Mouse (Mus musculus) thymus, adult 2 months (tissue): ENCODE measurements around the gene Gm12216. TPM values are rescaled to one million over a fixed set of nuclear protein-coding genes. Genes with fewer than 3 reads are reported as not detected.

ENCODE experiments used
- DNase-seq: peaks from one replicate; pipeline ENCODE4 v3.0.0; 2021
- H3K27ac ChIP-seq: fragments of 200-500 bp; 2 replicates; pipeline ENCODE4 v1.5.1; 2012; ENCODE audit warnings: low read length, control low read depth; ENCODE audit not compliant: control insufficient read depth, insufficient read depth
- H3K27me3 ChIP-seq: fragments of 200-500 bp; 2 replicates; pipeline ENCODE4 v1.6.1; 2012; ENCODE audit warnings: mild to moderate bottlenecking, low read length, moderate library complexity, mixed read lengths; ENCODE audit not compliant: control insufficient read depth, insufficient read depth
- H3K36me3 ChIP-seq: fragments of 200-500 bp; 2 replicates; pipeline ENCODE4 v1.6.1; 2012; ENCODE audit warnings: mild to moderate bottlenecking, low read length, moderate library complexity; ENCODE audit not compliant: control insufficient read depth, insufficient read depth
- H3K4me1 ChIP-seq: fragments of 200-500 bp; replicated peaks from 2 replicates; pipeline ENCODE4 v1.6.1; 2012; ENCODE audit warnings: low read length; ENCODE audit not compliant: control insufficient read depth, insufficient read depth
- H3K4me3 ChIP-seq: fragments of 200-500 bp; 2 replicates; pipeline ENCODE4 v1.5.1; 2012; ENCODE audit warnings: mild to moderate bottlenecking, low read length, control low read depth, moderate library complexity; ENCODE audit not compliant: control insufficient read depth, insufficient read depth
- CTCF ChIP-seq: fragments of 200-500 bp; IDR thresholded peaks from 2 replicates; pipeline ENCODE4 v1.5.1; 2012; ENCODE audit warnings: mild to moderate bottlenecking, control low read depth, low read length, moderate library complexity, borderline replicate concordance; ENCODE audit not compliant: control insufficient read depth, poor library complexity, insufficient read depth; ENCODE audit errors: extremely low read depth
- POLR2A ChIP-seq: fragments of 200-500 bp; IDR thresholded peaks from 2 replicates; pipeline ENCODE4 v1.6.1; 2012; ENCODE audit warnings: mild to moderate bottlenecking, low read length, control low read depth, moderate library complexity; ENCODE audit not compliant: control insufficient read depth, poor library complexity, insufficient read depth; ENCODE audit errors: extremely low read depth
- WGBS: fragments of 180-500 bp; shearing (Covaris S2); methylation state at CpG from one replicate; pipeline ENCODE4 v1.1.7; 2018; 5-methylcytosine and 5-hydroxymethylcytosine counted together
- polyA plus RNA-seq: library from polyadenylated mRNA; depleted of rRNA; stranded (reverse); fragments of >200 nt; gene quantifications from 2 replicates; pipeline ENCODE4 v1.2.3, GENCODE M21; 2012

Gene Gm12216
- polyA plus RNA-seq, 1 experiment = 11.1 TPM

GRCm38 (mm10) chr11:53769185-53769576, 89.9 kb downstream of the Gm12216 start:
- TF ChIP-seq POLR2A = no peak
- no peak for TF ChIP-seq CTCF
- no peaks in the 10 kb centered on the region for H3K27me3 ChIP-seq
- peak overlapping the region; percentile 32; the same call in 1 of the 2 replicates for H3K4me3 ChIP-seq
- peaks cover 16% of the 10 kb centered on the region for H3K36me3 ChIP-seq
- 62% methylated on average over 12 of the region's 12 CpGs for WGBS
- no peak for DNase-seq
- peak overlapping the region; percentile 57 for H3K27ac ChIP-seq
- peaks cover 41% of the 10 kb centered on the region for H3K4me1 ChIP-seq

- Histone ChIP-seq H3K27me3 (no peaks in the 10 kb centered on the region), H3K36me3 (peaks cover 10% of the 10 kb centered on the region), H3K27ac (peak overlapping the region; percentile 57; the same call in 1 of the 2 replicates), H3K4me3 (no peak overlapping the region), H3K4me1 (peaks cover 41% of the 10 kb centered on the region)
- TF ChIP-seq CTCF = no peak
- no peak for TF ChIP-seq POLR2A
- no peak for DNase-seq
- 63% methylated on average over 13 of the region's 13 CpGs for WGBS
These were observed 90.5 kb downstream of the Gm12216 start for GRCm38 (mm10) chr11:53768422-53769184.

- no peak for TF ChIP-seq CTCF
- no peak for TF ChIP-seq POLR2A
- no peak for DNase-seq
- WGBS = 91% methylated on average over 5 of the region's 5 CpGs
- no peaks in the 10 kb centered on the region for H3K36me3 ChIP-seq
- H3K4me1 ChIP-seq = peaks cover 35% of the 10 kb centered on the region
- peak overlapping the region; percentile 93; the same call in 1 of the 2 replicates for H3K27ac ChIP-seq
- H3K27me3 ChIP-seq = no peaks in the 10 kb centered on the region
- H3K4me3 ChIP-seq = no peak overlapping the region
These were observed 94.5 kb downstream of the Gm12216 start for GRCm38 (mm10) chr11:53764581-53764980.

GRCm38 (mm10) chr11:53763496-53764140, 95.4 kb downstream of the Gm12216 start:
- Histone ChIP-seq H3K36me3 (no peaks in the 10 kb centered on the region), H3K4me1 (peaks cover 29% of the 10 kb centered on the region), H3K27ac (peak overlapping the region; percentile 93), H3K4me3 (peak overlapping the region; percentile 55), H3K27me3 (no peaks in the 10 kb centered on the region)
- DNase-seq = peak; percentile 92
- under 1% methylated on average over 33 of the region's 33 CpGs for WGBS
- TF ChIP-seq CTCF (no peak), POLR2A (peak; percentile 74)

GRCm38 (mm10) chr11:53762827-53763495, 96.1 kb downstream of the Gm12216 start:
- Histone ChIP-seq H3K4me3 (peak overlapping the region; percentile 55), H3K27ac (peak overlapping the region; percentile 93), H3K27me3 (no peaks in the 10 kb centered on the region), H3K4me1 (peaks cover 34% of the 10 kb centered on the region), H3K36me3 (no peaks in the 10 kb centered on the region)
- TF ChIP-seq CTCF (no peak), POLR2A (no peak)
- 1% methylated on average over 23 of the region's 23 CpGs for WGBS
- peak; percentile 74 for DNase-seq

- H3K4me1 ChIP-seq = peaks cover 34% of the 10 kb centered on the region
- TF ChIP-seq POLR2A = no peak
- no peak for TF ChIP-seq CTCF
- peak overlapping the region; percentile 55 for H3K4me3 ChIP-seq
- no peaks in the 10 kb centered on the region for H3K36me3 ChIP-seq
- no peaks in the 10 kb centered on the region for H3K27me3 ChIP-seq
- WGBS = 35% methylated on average over 2 of the region's 2 CpGs
- H3K27ac ChIP-seq = peak overlapping the region; percentile 93
- DNase-seq = no peak
These were observed 96.6 kb downstream of the Gm12216 start for GRCm38 (mm10) chr11:53762426-53762825.
